Mouse (Mus musculus) 416B (cell line): ENCODE data around the gene Gpr25.
A peak's percentile ranks its signal among the peaks of the same experiment; 100 is the strongest.

Experiments used
- DNase-seq: peaks from one replicate; pipeline ENCODE4 v3.0.0; 2011; ENCODE audit warnings: low read depth

The Gpr25 gene

DNA sequence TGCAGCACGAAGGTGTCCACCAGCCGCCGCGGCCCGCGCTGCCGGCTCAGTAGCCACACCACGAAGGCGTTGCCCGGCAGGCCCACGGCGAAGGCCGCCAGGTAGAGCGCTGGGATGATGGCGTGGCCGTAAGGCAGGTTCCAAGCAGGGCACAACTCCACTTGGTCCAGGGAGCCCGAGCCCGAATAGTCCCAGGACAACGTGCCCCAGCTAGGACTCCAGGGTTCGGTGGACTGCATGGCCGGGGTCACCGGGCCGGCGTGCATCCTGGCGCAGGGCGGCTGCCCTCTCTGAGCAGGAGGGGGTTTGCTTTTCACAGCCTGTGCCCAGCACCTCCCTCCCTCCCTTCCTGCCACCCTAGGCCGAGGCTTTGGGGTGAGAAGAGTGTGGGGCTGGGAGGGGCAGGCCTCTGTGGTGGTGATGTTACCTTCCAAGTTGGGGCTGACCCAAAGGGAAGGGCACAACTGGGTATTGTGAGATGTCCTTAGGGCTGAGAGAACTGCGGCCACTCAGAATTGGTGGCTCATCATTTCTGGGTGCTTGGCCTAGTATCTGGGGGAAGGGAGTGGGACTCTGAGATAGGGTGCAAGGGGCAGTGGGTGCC, at the start of gene Gpr25:
Gene Gpr25, minus strand, starts transcription at position 239 of the 604 bp plus-strand sequence.
- no peak for DNase-seq

- DNase-seq: no peak
These were observed 48.5 kb upstream of the Gpr25 start for GRCm38 (mm10) chr1:136309193-136309592.

DNA sequence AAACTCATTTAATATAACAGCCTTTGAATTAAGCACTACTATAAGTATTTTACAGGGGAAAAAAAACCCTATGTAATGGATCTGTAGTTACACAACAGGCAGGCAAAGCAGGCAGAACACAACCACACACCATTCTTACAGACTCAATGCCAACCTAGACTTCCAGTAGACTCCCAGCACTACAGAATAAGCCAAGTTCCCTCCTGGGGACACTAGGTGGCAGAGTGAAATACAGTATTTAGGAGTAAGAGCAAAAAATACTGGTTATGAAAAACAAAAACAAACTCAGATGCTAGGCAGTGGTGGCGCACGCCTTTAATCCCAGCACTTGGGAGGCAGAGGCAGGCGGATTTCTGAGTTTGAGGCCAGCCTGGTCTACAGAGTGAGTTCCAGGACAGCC, 45.8 kb upstream of the Gpr25 start:
- DNase-seq: peak; percentile 63

GRCm38 (mm10) chr1:136293961-136294360, 33.3 kb upstream of the Gpr25 start:
- DNase-seq: no peak

- DNase-seq: peak; percentile 27
These were observed 29.1 kb upstream of the Gpr25 start for GRCm38 (mm10) chr1:136289803-136290202.

- DNase-seq: no peak
These were observed 16.7 kb upstream of the Gpr25 start for GRCm38 (mm10) chr1:136277366-136277765.

- DNase-seq: no peak
These were observed 7.6 kb upstream of the Gpr25 start for GRCm38 (mm10) chr1:136268224-136268623.

DNA sequence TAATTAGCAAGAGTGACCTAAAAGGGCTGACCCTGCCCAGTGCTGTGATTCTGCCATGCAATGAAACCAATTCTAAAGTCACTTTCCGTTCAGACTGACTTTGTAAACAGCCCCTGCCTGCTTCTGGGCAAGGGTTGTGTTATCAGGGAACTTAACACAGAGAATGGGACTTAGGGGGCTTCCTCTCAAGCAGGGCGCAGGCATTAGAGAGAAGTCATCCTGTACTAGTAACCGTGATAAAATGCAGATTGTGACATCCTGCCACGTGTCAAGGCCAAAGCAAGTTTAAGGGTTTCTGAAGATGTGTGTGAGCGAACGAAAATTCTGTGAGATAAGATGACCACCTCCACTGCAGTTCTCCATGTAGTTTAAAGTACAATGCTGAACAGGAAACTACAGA, 5.5 kb upstream of the Gpr25 start:
- DNase-seq: peak; percentile 34

DNA sequence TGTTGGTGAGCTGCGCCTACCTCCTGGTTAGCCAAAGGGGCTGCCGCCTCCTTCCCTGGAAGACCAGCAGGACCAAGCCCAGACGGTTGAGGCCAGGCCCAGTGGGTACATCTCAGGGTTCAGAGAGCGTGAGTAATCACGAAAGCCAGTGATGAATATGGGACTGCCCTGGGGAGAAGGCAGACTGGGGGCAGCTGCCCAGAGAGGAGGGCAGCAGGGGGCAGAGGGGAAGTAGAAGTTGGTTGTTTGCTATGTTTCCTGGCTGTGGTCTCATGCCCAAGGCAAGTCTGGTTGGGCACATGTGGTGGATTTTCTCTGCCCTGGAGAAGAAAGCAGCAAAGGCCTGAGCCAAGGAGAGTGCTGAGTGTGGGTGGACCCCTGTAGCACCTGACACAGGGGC, 2.7 kb upstream of the Gpr25 start:
- peak; percentile 43 for DNase-seq

DNA sequence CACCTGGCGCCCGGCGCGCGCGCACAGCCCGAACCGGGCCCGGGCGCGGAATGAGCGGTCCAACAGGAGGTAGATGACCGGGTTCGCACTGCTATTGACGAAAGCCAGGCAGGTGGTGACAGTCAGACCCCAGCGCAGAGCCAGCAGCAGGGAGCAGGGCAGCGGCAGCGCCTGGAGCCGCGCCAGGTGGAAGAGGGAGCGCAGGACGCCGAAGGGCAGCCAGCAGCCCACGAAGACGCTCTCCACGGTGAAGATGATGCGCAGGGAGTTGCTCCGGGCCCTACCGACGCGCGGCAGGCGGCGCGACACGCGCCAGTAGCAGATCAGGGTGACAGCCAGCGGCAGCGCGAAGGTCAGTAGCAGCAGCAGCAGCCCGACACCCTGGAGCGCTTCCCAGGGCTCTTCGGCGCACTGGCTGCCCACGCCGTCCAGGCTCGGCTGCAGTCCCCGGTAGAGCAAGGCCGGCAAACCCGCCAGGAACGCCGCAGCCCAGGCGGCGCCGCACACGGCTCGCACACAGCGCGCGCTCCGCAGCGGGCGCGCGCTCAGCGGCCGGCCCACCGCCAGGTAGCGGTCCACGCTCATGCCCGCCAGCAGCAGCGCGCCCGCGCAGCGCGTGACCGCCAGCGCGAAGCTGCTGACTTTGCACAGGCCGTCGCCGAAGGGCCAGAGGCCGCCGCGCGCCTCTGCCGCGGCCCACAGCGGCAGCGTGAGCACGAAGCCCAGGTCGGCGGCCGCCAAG, 609 bp downstream of the Gpr25 start:
- no peak for DNase-seq

DNA sequence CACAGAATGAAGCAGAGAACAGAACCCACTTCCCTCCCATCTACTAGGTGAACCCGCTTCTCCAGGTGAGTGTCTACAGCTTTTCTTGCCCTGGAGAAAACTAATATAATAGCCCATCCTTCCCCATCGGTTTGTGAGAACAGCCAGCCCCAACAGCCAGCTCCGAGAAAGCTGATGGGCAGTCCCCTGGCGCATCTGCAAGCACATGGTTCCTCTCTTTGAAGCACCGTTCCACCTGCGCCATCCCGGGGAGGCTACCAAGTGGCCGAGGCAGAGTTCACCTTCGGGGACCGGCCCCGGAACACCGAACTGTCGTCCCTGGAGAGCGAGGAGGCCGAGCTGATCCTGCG, 1.2 kb downstream of the Gpr25 start:
- DNase-seq: no peak

GRCm38 (mm10) chr1:136258495-136258894, 2.2 kb downstream of the Gpr25 start:
- DNase-seq: no peak

- no peak for DNase-seq
These were observed 5.0 kb downstream of the Gpr25 start for GRCm38 (mm10) chr1:136255657-136256056.

GRCm38 (mm10) chr1:136255174-136255573, 5.5 kb downstream of the Gpr25 start:
- DNase-seq: peak; percentile 90

DNA sequence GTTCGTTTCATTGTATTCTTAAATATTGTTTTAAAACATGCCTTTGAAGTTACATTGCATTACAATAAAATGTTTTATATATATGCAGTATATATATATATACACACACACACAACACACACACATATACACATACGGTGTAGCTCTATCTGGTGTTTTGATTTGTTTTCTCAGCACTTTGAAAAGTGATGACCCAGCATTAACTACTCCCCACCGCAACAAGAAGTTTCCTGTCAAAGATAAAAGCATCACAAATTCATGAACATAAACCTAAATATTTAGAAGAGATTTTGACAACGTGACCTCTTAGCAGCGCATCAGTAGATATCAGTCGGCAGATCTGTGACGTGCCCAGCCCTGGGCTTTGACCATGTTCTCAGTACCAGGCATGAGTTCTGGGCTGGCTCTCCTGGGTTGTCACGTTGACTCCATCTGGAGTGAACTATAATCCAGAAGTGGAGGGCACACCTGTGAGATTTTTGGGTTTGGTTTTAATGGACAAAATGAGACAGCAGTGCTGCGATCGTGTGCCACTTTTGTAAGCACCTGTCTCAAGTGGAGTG, 6.1 kb downstream of the Gpr25 start:
- peak; percentile 51 for DNase-seq

DNA sequence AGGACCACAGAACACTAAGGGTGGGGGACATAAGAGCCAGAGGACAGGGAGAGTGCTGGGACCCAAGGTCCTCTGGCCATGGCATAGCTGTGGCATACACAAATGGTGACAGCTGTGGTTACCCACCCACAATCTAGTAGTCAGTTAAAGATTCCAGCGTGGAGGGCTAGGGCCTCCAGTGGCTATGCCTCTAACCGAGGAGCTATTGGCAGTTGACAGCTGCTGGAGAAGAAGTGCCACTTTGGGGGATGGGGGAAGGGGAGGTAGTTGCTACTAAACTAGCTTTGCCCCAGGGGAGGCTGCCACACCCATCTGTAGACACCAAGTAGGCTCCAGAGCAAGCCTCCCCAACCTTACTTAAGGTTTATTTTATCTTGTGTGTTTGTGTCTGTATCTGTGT, 7.2 kb downstream of the Gpr25 start:
- DNase-seq: no peak

GRCm38 (mm10) chr1:136249662-136250061, 11.0 kb downstream of the Gpr25 start:
- DNase-seq: peak; percentile 52

DNA sequence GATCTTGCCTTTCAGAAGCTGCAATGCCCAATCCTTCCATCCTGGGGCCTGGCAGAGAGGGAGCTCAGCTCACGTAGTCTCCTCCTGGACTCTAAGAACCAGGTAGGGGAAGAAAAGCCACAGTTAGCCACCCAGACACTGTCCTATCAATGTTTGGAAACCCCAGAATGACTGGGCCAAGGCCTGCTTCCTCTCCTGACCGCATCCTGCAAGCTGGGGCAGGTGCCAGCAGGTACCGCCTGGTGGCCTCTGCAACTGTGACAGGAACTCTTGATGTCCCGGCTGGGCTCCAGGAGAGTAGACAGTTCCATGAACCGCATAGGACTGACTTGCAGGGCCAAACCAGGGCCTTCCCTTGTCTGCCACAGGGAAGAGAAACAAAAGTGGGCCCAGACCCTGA, 13.3 kb downstream of the Gpr25 start:
- peak; percentile 49 for DNase-seq

- DNase-seq: no peak
These were observed 16.2 kb downstream of the Gpr25 start for GRCm38 (mm10) chr1:136244469-136244868.

DNA sequence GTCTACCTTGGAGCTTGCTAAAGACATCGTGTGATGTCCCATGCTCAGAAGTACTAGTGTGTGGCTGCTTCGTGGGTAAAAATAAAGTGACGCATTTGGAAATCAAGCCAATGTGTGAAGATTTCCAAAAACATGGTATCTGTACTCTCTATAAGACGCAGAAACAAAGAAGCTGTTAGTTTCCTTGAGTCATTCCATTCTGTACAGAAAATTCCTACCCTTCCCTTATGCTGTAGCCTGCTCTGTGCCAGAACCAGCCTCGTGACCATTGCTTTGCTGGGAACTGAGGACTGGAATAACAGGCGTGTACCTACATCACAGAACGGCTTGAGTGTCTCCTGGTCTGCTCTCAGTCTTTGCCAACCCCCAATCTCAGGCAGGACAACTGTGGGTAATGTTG, 18.9 kb downstream of the Gpr25 start:
- no peak for DNase-seq

DNA sequence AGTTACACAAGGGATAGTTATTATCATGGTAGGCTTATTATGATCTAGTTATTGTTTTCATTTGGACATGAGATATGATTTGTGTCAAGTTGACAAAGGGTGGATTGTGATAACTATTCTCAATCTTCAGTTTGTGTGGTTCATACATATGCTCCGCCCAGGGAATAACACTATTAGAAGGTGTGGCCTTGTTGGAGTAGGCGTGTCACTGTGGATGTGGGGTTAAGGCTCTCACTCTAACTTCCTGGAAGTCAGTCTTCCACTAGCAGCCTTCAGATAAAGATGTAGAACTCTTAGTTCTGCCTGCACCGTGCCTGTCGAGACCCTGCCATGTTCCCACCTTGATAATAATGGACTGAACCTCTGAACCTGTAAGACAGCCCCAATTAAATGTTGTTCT, 22.2 kb downstream of the Gpr25 start:
- DNase-seq: no peak

DNA sequence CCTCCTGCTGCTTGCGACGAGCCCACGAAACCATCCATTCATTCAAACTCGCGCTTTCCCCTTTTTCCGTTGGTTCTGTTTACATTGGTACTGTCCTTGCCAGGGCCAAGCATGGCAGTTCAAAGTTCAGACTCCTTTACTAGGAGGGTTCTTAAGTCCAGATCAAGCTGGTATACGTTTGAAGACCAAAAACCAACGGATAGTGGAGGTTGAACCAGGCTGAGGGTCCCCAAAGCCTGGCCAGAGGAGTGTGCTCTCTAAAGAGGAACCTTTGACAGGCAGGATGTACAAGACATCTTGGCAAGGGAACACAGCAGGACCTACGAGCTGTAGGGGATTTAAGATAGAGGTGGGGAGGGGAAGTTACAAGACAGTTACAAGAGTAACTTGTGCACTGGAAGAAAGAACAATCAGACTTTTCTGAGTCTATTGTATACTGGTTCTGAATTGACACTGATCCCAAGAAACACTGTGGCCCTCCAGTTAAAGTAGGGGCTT, 26.0 kb downstream of the Gpr25 start:
- DNase-seq: no peak

GRCm38 (mm10) chr1:136233892-136234594, 26.6 kb downstream of the Gpr25 start, which contains the start of gene Inava:
TSS of gene Inava (minus strand) at chr1:136234264.
- DNase-seq: no peak
